Mouse (Mus musculus): Measurements from ENCODE around the gene Tk1.
"Not testable (repeated sequence)": the region's sequence is repeated elsewhere in the genome, so short reads cannot be mapped to it uniquely, and the experiment has no call there.

Gene Tk1

DNA sequence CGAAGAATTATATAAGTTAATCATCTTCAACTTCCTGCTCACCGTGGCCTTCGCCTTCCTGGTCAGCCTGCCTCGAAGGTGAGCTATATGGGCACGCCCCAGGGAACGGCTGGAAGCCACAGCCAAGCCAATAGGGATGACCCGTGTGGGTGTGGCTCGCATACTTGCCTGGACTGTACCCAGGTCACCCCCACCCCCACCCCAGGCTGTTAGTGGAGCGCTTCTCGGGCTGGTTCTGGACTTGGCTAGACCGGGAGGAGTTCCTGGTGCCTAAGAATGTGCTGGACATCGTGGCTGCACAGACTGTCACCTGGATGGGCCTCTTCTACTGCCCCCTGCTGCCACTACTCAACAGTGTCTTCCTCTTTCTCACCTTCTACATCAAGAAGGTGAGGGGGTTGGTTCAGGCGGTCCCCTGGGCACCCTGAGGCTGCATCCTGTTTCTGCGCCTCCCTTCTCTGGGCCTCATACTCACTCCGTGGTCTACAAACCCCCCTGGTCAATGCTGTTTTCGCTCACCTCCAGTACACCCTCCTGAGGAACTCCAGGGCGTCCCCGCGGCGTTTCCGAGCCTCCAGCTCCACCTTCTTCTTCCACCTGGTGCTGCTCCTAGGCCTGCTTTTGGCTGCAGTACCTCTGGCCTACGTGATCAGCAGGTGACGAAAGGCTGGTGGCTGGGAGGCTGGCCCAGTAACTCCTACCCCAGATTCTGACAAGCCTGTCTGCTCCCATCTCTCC is 35.0 kb downstream of the Tk1 start:
- peak; percentile 50 for DNase-seq (ENCODE audit: low spot score)

DNA sequence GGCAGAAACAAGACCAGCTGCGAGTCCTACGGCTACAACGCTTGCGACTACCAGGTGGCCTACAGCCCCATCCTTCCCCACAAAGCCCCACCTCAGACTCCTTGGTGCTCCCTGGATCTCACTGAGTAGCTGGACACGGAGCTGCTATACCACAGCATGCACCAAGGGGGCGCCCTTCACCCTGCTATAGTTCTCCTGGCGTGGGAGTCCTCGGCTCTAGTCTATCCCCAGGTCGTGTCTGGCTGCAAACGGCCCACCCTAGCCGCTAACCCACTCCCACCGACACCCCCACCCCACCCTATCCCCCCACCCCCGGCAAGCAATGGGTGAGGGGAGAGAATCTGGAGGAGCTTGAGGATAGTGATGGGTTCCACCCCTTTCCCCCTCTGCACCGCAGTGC is 35.6 kb downstream of the Tk1 start:
- DNase-seq (ENCODE audit: low spot score), result peak; percentile 74

DNA sequence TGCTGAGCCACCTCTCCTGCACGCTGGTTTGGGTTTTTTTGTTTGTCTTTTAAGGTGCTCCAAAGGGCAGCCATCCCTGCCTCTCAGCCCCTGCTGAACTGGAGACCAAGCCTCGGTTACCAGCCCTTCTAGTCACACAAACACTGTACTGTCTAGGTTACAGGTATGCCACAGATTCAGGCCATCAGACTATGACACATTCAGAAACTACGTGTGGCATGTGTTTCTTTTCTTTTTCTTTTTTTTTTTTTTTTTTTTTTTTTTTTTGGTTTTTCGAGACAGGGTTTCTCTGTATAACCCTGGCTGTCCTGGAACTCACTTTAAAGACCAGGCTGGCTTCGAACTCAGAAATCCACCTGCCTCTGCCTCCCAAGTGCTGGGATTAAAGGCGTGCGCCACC is 37.4 kb downstream of the Tk1 start:
- DNase-seq (ENCODE audit: low spot score), result not testable (repeated sequence)

DNA sequence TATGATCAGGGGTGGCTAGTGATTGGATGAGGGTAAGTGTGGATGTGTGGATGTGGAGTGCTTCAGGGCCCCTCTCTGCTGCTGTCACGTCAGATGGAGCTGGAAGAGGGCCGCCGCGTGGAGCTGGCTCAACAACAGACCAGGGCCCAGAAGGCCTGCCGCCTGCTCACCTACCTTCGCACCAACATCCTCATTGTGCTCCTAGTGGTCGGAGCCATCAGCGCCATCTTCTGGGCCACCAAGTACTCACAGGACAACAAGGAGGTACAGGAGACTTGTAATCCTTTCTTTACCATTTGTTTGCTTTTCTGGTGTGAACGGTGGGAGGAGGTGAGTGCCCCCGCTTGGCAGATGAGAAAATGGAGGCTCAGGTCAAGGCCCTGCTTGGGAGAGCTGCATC is 39.6 kb downstream of the Tk1 start:
- peak; percentile 46 for DNase-seq (ENCODE audit: low spot score)

DNA sequence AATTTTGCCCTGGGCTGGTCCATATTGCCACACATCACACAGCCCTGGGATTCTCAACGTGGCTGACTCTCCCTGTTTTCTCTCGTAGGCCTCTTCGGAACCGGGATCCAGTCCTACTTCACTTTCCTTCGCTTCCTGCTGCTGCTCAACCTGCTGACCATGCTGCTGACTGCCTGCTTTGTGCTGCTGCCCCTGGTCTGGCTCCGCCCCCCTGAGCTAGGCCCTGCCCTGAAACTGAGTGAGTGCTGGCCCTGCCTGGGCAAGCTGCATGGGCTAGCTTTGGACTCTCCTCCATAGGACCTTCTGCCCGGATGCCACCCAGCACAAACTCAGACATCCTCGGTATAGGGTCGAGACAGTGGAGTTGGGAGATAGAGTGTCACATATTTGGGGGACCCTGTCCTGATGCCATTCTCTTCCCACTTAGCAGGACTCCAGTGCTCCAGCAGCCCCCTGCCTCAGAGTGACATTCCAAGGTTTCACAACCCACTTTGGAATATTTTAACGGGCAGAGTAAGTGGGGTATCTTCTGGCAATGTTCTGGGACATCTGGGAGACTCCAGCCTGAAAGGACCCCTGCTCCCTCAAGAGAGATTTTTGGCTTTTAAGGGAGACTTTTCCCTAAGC is 42.1 kb downstream of the Tk1 start:
- no peak for DNase-seq (ENCODE audit: low spot score)

DNA sequence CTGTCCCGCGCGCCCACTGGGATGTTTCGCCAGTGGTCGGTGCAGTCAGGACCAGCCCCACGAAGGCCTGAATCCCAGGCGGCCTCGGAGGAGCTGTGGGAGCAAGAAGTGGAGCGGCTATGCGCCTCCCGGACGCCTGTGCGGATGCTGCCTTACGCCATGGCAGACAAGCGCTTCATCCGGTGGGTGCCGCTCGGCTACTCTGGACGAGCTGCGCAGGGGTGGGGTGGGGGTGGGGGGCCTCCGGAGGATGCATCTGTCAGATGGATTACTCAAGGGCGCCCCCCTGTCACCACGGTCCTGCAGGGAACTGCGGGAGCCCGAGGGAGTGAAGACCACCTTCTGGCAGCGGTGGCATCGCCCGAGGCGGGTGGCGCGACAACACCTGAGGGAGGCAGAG is 42.8 kb downstream of the Tk1 start:
- peak; percentile 47 for DNase-seq (ENCODE audit: low spot score)

DNA sequence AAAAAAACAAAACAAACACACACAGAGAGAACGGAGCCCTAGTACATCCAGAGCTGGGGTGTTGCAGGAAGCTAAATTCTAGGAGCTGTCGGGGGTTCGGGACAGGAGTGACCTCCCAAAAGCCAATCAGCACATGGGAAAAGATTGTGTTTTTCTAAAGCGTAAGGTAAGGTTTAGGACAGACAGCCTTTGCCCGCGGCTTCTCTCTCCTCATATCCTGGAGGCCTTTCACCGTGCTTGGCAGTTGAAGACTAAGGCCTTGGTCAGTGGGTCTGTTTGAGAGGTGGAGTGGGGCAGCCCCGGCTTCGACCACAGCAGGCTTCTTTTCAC is 43.2 kb downstream of the Tk1 start:
- DNase-seq (ENCODE audit: low spot score), result no peak

DNA sequence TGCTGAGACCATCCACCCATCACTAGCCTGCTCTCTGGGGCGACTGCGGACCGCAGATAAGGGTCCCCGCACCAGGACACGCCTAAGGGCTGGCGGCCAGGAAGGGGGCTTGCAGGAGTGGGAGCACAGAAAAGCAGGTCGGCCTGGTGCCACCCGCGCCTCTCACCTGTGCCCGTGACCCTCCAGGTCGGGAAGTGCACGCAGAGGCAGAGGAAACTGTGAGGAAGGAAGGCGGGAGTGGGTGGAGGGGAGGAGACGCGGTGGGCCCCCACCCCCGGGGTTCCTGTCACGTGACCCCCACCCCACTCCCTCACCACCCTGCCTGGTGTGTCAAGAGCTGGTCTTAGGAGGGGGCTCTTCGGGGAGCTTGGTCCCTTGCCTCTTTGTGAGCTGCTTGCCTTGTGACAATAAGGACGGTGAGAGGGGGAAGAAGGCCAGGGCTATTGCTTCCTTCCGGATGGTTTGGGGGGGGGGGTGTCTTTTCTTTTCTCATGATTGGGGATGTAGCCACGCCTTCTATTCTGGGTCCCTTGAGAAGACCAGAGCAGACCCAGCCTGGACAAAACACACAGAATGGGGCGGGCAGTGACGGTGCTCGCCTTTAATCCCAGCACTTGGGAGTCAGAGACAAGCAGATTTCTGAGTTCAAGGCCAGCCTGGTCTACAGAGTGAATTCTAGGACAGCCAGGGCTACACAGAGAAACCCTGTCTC is 43.7 kb downstream of the Tk1 start, which contains the start of the genes Tmc8 and Tmc6:
Gene Tmc8 (plus strand): TSS at position 84 of the 712 bp plus-strand sequence.
Gene Tmc6 (minus strand): TSS at position 206 of the 712 bp plus-strand sequence.
- no peak for DNase-seq (ENCODE audit: low spot score)

DNA sequence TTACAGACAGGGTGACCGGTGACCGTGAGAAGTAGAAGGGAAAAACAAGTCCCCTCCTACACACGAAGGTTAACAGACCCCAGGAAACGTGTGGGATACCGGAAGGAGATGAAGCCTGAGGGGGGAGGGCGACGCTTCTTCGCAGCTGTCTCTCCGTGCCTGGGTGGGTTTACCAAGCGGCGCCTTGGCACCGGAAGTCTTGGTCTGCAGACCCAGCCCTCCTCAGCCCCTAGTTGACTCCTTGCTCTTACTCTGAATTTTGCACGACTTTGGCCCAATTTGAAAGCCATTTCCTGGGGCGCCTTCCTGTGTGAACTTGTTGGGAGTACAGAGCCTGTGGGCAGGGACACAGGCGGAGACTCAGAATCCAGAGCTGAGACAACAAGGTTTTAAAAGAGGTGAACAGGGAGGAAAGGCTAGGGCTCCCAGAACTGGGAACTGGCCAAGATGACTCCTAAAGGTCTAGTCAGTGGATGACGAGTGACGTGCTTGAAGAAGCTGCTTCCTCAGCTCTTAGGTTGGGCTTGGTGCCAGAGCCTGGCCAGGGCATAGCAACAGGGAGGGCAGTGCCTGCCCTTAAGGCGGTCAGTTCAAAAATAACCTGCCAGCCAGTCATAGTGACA is 44.6 kb downstream of the Tk1 start:
- DNase-seq (ENCODE audit: low spot score), result peak; percentile 65

DNA sequence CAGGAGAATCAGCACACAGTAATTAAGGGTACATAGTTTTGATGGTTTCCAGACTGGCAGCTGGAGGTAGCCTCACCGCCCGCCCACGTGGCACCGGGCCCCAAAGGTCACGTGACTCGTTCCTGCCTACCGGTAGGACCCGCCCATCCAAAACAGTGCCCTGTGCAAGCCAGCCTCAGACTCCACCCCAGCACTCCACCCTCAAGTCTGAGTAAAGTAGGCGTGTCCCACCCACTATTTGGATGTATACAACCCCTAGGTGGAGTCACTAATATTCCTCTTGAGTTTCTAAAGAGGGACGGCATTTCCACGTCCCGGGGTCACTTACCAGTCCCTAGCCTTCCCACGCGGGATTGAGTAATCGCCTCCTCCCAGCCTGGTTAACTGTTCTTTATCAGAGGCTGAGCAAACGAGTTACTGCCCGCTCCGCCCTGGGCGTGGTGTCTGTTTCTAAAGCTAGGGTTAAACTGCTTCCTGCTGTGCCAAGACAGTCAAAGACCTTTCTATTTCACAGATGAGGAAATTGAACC is 45.2 kb downstream of the Tk1 start:
- DNase-seq (ENCODE audit: low spot score), result peak; percentile 77

DNA sequence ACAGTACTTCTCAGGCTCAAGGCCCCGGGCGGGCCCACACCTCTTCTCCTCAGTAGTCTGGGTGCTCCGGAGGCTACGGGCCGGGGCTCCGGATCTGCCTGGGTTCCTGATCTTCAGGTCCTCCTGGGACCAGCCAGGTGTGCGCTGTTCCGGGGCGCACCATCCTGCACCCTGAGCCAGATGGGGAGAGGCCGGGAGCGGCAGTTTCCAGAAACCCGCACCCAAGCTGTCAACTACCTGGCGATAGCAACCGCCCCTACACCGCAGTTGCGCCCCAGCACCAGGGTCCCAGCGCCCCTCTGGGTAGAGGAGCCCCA is 45.7 kb downstream of the Tk1 start:
- no peak for DNase-seq (ENCODE audit: low spot score)

DNA sequence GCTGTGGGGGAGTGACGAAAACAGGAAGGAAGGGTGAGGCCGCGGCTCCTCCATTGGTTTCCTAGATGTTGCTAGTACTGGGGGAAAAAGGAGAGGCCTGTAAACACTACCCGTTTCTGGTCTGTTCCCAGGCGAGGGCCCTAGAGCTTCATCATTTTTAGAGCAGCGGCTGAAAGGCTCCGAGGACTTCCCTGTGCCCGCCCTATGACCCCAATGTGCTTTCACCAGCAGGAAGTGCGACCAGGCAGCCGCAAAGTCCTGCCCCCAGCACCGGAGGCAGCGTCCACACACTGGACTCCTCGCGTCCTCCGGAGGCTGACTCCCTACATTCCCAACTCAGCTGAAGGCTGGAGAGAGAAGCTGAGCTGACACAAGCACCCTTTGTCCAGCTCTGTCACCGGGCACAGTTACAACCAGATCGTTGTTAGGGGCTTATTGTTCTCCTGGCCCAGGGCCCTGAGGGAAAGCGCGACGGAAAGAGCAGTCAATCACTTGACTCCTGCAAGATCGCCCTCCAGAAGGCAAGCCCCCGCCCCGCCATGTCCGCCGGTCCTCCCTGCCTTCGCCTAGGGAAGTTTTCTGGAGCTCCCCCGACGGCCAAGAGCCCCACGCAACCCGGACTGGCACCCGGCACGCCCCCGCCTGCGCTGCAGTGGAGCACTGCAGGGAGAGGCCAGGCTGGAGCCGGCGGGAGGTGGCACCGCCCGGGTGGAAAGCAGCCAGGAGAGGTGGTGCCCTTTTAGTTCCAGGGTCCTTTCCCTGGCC is 46.3 kb downstream of the Tk1 start:
- DNase-seq (ENCODE audit: low spot score), result peak; percentile 62

DNA sequence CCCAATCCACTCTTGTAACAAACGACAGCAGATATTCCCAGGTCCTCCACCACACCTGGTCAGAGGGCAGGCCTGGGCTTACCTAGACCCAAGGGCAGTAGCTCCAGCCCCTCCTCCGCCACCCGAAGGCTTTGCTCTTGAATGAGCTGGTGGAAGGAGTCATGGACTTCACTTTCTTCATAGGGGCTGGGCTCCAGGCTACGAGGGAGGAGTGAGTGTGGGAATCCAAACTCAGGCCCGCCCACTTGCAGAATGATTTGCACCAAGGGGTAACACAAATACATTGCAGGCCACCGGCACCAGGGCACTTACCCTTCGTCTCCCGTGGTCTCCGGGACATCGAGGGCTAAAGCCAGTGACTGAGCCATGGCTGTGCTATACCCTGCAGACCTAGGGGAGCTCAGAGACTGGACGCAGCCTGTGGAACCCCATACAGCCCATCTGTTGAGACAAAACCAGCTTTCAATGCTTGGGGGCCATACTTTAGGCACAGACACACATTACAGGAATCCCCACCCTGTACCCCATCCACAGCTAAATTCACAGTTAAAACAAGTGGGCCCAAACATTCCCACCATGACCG is 47.0 kb downstream of the Tk1 start:
- peak; percentile 31 for DNase-seq (ENCODE audit: low spot score)

DNA sequence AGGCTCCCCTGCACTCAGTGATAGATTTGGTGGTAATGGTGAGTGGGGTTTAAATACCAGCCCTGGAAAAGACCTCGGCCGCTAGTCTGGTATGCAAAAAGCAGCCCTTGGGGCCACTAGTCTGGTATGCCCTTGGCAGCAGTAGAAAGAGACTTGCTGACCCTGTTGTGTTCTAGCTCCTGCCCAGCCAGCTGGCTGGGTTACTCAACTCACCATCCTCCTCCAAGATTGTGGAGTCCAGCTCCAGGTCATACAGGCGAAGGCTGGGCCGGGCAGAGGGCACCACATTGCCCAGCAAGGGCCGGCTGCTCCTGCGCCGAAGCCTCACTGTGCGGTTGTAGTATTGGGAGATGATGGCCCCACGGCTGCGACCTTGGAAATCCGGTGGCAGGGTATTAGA is 47.9 kb downstream of the Tk1 start:
- DNase-seq (ENCODE audit: low spot score), result no peak

DNA sequence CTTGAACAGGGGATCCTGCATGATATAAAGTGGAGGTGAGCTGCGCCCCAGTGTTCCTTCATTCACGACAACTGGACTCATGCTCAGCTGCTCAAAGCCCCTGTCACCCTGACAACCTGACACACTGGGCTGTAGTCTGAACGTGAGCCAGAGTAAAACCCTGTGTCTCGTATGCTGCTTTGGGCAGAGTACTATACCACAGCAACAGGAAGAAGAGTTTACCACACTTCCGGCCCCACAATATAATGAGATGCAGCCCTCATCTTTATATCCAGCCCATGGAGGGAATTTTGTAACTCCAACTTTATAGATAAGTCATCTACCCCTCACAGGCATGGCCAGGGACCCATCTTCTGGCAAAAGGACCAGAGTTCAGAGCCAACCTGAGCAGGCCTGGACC is 48.8 kb downstream of the Tk1 start:
- no peak for DNase-seq (ENCODE audit: low spot score)

DNA sequence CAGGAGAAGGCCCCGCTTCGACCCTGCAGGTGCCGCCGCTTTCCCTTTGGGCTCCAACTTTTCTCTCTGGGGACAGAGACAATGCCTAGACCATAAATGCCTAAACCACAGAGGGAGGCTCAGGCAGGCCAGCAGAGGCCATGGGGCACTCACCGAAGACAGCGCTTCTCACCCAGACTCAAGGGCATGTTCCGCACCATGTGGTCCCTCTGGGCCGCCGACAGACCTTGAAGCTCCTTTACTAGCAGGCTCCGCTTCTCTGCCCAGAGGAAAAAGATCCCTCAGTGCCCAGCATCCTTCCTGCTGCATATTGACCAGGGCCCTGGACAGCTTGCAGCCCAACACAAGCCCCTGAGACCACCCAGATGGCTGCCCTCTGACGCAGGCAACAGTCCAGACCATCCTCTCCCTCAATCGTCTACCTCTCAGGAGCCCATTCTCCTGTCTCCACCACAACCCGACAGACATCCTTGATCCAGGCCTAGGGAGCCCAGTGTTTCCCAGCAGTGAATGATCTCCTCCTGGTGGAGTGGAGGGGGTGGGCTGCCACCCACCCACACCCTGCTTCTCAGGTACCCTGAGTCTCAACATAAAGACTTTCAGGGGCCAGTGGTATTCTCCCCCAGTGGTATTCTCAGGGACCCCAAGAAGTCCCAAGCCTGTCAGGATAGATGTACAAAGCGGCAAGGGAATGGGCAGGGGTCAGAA is 49.7 kb downstream of the Tk1 start:
- DNase-seq (ENCODE audit: low spot score), result no peak

DNA sequence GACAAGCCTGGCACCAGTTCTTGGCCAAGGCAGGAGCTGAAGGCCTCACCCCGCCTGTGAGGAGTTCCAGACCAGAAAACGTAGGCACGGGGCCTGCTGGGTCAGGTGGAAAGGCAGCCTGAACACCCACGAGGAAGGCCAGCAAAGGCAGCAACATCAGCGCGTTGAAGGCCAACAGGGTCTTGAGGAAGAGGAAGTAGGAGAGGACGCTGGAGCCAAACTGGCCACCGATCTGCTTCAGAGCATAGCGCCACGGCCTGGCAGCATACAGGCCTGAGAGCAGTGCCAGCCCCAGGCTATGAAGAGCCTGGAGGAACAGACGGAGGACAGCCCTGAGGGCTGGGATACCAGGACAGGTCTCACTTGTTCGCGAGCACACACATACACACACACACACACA is 50.4 kb downstream of the Tk1 start:
- no peak for DNase-seq (ENCODE audit: low spot score)

DNA sequence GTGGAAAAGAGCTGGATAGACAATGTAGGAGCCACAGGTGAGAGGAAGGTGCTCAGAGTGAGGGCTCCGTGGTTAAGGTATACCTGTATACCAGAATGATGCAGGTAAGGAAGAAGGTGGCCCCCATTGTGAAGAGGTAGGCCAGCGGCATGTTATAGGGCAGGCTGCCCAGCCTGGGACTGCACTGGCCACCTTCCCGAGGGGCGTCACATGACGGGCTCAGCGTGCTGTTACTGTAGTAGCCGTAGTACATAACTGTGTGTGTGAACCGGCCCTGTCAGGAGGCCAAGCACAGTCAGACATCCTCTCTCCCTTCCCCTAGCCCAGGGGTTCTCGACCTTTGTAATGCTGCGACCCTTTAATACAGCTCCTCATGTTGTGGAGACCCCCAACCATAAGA is 51.0 kb downstream of the Tk1 start:
- no peak for DNase-seq (ENCODE audit: low spot score)

DNA sequence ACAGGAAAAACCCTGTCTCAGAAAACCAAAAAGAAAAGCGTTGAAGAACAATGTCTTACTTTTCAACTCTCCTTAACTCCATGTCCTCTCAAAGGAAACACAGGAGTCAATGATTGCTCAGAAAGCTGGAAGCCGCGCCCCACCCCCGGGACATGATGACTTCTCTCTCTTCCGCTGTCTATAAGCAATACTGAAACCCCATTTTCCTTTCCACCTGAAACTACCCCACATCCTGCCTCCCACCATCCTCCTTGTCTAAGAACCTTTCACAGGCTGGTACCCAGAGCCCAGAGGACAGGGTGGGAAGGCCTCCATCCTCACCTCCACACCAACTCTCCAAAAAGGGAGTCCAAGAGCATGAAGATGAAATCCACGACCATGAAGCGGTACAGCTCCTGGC is 53.5 kb downstream of the Tk1 start:
- DNase-seq (ENCODE audit: low spot score), result no peak

DNA sequence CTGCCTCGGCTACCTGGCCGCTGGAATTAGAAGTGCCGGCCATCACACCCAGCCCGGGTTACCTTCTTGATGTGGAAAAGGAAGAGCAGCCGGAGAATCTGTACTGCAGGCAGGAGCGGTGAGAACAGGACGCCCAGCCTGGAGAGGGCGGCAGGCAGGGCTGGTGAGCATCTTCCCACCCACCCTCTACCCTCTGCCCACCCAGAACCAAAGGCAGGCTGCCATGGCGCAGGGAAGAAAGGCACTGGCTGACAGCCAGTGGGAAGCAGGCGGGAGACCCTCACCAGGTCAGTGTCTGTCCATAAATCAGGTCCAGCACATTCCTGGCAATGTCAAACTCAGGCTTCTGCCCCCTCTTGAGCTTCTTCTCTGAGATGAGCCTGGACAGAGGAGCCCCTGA is 55.5 kb downstream of the Tk1 start:
- DNase-seq (ENCODE audit: low spot score), result no peak

DNA sequence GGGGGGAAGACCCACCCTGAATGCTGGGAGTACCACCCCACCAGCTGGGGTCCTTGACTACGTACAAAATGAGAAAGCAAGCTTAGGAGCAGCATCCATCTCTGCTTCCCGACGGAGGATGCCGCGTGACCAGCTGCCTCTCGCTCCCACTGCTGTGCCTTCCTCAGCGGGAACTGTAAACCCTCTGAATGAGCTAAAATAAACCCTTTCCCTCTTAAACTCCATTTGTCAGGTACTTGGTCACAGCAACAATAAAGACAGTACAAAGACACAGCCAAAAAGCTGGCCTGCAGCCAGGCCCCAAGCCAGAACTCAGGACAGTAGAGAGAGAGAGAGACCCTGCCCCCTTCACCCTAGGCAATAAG is 56.2 kb downstream of the Tk1 start:
- DNase-seq (ENCODE audit: low spot score), result no peak

Data from urinary bladder, postnatal 25 days (tissue).